Mouse (Mus musculus) kidney, adult 2 months (tissue): Measurements from ENCODE around the gene Otud7a.

Source experiments
- CTCF ChIP-seq: fragments of 200-500 bp; conservative IDR thresholded peaks from 2 replicates; pipeline ENCODE4 v1.5.1; 2011; ENCODE audit warnings: low read depth, mild to moderate bottlenecking, control low read depth, low read length, moderate library complexity, mixed read lengths; ENCODE audit not compliant: insufficient read depth, insufficient read length
- POLR2A ChIP-seq: fragments of 200-500 bp; IDR thresholded peaks from one replicate; pipeline ENCODE4 v1.6.1; 2011; ENCODE audit warnings: low read depth, low read length, control low read depth

GRCm38 (mm10) chr7:63497051-63497547 lies 52.5 kb downstream of the Otud7a start:
- TF ChIP-seq CTCF (no peak), POLR2A (no peak)
